20 mouse cellular contexts compared by ENCODE assay signal in the genomic region with DNA sequence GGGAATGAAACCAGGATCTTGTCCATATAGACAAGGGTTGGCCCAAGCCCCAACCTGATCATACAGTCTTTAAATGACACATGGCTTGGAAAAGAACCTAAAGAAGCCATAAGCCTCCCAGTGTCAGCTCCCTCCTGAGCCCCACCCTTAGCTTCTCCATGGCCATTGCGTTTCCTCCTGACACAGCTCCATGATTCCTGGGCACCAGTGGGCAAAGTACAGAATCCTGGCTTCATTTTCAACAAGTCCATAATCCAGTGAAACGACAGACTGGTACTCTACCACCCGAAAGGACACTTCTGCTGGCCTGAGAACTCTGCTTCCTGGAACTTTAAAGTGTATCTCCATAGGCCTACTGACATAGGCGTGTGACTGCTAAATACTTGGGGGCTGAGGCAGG. TPM values are rescaled to one million over a fixed set of nuclear protein-coding genes. Genes with fewer than 3 reads are reported as not detected.
"Had no signal": no experiment of that assay in that cellular context is flagged by ENCODE, and none has a peak within 500 bp of the region (broad histone marks: within the 10 kb centered on the region; RNA-seq: fewer than 3 reads in every experiment).

No protein-coding gene starts in this region.

- ATAC-seq: liver, postnatal 0 days; lung, postnatal 0 days; midbrain, embryonic 15.5 days had no signal

- H3K4me2 ChIP-seq: lung, embryonic 15.5 days; midbrain, embryonic 12.5 days; midbrain, embryonic 15.5 days; neural tube, embryonic 12.5 days; stomach, embryonic 15.5 days had no signal

- H3K36me3 ChIP-seq: lung, embryonic 15.5 days; midbrain, embryonic 12.5 days; midbrain, embryonic 15.5 days; neural tube, embryonic 12.5 days; stomach, embryonic 15.5 days had no signal

- H3K27ac ChIP-seq: lung, embryonic 15.5 days; macrophage; midbrain, embryonic 12.5 days; midbrain, embryonic 15.5 days; neural tube, embryonic 12.5 days; stomach, embryonic 15.5 days; stomach, postnatal 0 days had no signal

- H3K9ac ChIP-seq: liver, postnatal 0 days; lung, embryonic 15.5 days; midbrain, embryonic 12.5 days; midbrain, embryonic 15.5 days; neural tube, embryonic 12.5 days; stomach, embryonic 15.5 days had no signal

- H3K27me3 ChIP-seq: midbrain, embryonic 15.5 days had no signal

- H3K9me3 ChIP-seq: lung, embryonic 15.5 days; midbrain, embryonic 12.5 days; midbrain, embryonic 15.5 days; neural tube, embryonic 12.5 days; stomach, embryonic 15.5 days had no signal

- DNase-seq: liver, postnatal 0 days; lung, adult 2 months; lung, postnatal 14 days; lung, postnatal 36 days; right cerebral cortex, postnatal 14 days; thymus, adult 2 months; thymus, postnatal 25 days; thymus, postnatal 4 days had no signal

- H3K4me3 ChIP-seq: lung, embryonic 15.5 days; megakaryocyte, embryonic 14.5 days; midbrain, embryonic 12.5 days; midbrain, embryonic 15.5 days; neural tube, embryonic 12.5 days; stomach, embryonic 15.5 days had no signal

RNA-seq across cellular contexts. Expression of a gene that starts 7.7 kb away (rescaled TPM):
- polyA plus RNA-seq: liver, postnatal 0 days; lung, adult 2 months; lung, embryonic 15.5 days; lung, postnatal 0 days; macrophage; midbrain, embryonic 12.5 days; neural tube, embryonic 12.5 days; spleen, adult 2 months; stomach, embryonic 15.5 days; stomach, postnatal 0 days; thymus, adult 2 months; urinary bladder, adult 2 months had no signal

RNA-seq across cellular contexts. Expression of a gene that starts 9.4 kb away (rescaled TPM):
- polyA plus RNA-seq: liver, postnatal 0 days; lung, postnatal 0 days; macrophage; midbrain, embryonic 15.5 days; stomach, postnatal 0 days had no signal

RNA-seq across cellular contexts. Expression of a gene that starts 19.3 kb away (rescaled TPM):
- polyA plus RNA-seq: lung, postnatal 0 days; macrophage; midbrain, embryonic 12.5 days; neural tube, embryonic 12.5 days; neural tube, embryonic 14.5 days had no signal
